Comparison of ENCODE assay signal across 17 mouse cellular contexts in genomic region chr19:61275446-61275845, GRCm38 (mm10).
"Had no signal": no experiment of that assay in that cellular context is flagged by ENCODE, and none has a peak within 500 bp of the region (broad histone marks: within the 10 kb centered on the region; RNA-seq: fewer than 3 reads in every experiment).

No protein-coding gene starts in this region.

- DNase-seq: cerebellum, adult 8-10 months; cerebellum, adult 9-10 months; cerebellum, adult 9-11 months; cerebellum, postnatal 10 days; cerebellum, postnatal 14 days; cerebellum, postnatal 25 days; cerebellum, postnatal 36 days; embryo, embryonic 11 days; forebrain, postnatal 0 days; gastrocnemius, adult 2 months; gastrocnemius, postnatal 10 days; gastrocnemius, postnatal 14 days; gastrocnemius, postnatal 25 days; gastrocnemius, postnatal 36 days; heart, adult 11 months; heart, adult 18-20 months; heart, adult 2 months had no signal
